Comparison of ENCODE assay signal across 24 mouse cellular contexts in the genomic region with DNA sequence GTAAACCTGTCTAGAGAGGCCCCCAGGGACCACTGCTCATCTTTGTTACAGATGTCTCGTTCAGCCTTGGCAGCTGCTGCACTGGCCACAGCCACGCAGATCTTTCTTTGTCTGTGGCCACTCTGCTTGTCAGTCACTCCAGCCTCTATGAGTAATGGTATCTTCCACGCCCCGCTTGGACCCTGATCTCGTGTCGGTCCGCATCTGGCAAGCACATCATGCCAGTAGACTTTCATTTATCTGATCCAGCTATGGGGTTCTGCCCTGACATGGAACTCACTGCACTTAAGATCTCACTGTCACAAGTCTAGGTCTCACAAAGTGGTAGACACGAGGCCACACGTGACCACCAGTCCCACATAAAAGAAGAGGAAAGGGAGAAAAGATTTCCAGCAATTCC.
DNase-seq lines count a peak whose midpoint lies in the region; ATAC-seq and TF ChIP-seq lines count a peak whose summit lies in the region.
"Had no signal": no experiment of that assay in that cellular context is flagged by ENCODE, and none has a peak within 500 bp of the region (broad histone marks: within the 10 kb centered on the region; RNA-seq: fewer than 3 reads in every experiment).

No protein-coding gene starts in this region.

- ATAC-seq in cerebellum, adult (ENCODE audit: insufficient number of reproducible peaks, low FRiP score, low TSS enrichment): 0 out of 2 replicates have a peak, but pooled peaks have one; percentile 26
- ATAC-seq in intestine, embryonic 14.5 days (replicated peaks; ENCODE audit: low FRiP score, low TSS enrichment, low read depth): no peak
- ATAC-seq in intestine, postnatal 0 days: peak; percentile 51
- ATAC-seq in midbrain, embryonic 16.5 days: no peak
- ATAC-seq: activated CD4-positive, CD25-positive, alpha-beta regulatory T cell, adult 4 months; forebrain, embryonic 14.5 days; forebrain, postnatal 0 days; hindbrain, embryonic 16.5 days had no signal

- no peaks in the 10 kb centered on the region for H3K36me3 ChIP-seq in intestine, embryonic 14.5 days (ENCODE audit: control insufficient read depth, insufficient read depth, low read length)
- no peaks in the 10 kb centered on the region for H3K36me3 ChIP-seq in intestine, postnatal 0 days (ENCODE audit: control insufficient read depth, insufficient read depth)
- H3K36me3 ChIP-seq in midbrain, embryonic 16.5 days (ENCODE audit: control insufficient read depth, insufficient read depth, low read length): no peaks in the 10 kb centered on the region
- H3K36me3 ChIP-seq: embryonic facial prominence, embryonic 12.5 days; embryonic facial prominence, embryonic 15.5 days; heart, embryonic 10.5 days; heart, embryonic 13.5 days; hindbrain, embryonic 13.5 days had no signal

- no peak for TF ChIP-seq CTCF in intestine, postnatal 0 days (IDR thresholded peaks at IDR 0.05; ENCODE audit: low read depth)

- no peak for DNase-seq in cerebellum, postnatal 36 days
- DNase-seq in intestine, embryonic 14.5 days (ENCODE audit: low spot score): peak; percentile 36
- no peak for DNase-seq in gastrocnemius, postnatal 14 days
- DNase-seq: adrenal gland, adult 8-10 months; adrenal gland, postnatal 25 days; cerebellum, adult 18-20 months; cerebellum, adult 9-10 months; cerebellum, postnatal 14 days; forebrain, postnatal 0 days; gastrocnemius, adult 2 months; gastrocnemius, postnatal 25 days; heart, adult 2 months; heart, postnatal 14 days had no signal

- no peak overlapping the region for H3K4me3 ChIP-seq in intestine, embryonic 14.5 days (ENCODE audit: low read depth, low read length)
- no peak overlapping the region for H3K4me3 ChIP-seq in intestine, postnatal 0 days (ENCODE audit: low read depth, low read length)
- no peak overlapping the region for H3K4me3 ChIP-seq in midbrain, embryonic 16.5 days (ENCODE audit: low read depth, low read length)
- H3K4me3 ChIP-seq: embryonic facial prominence, embryonic 12.5 days; embryonic facial prominence, embryonic 15.5 days; gastrocnemius, adult 2 months; heart, adult 2 months; heart, embryonic 10.5 days; heart, embryonic 13.5 days; hindbrain, embryonic 13.5 days had no signal

- no peaks in the 10 kb centered on the region for H3K9me3 ChIP-seq in intestine, embryonic 14.5 days (ENCODE audit: control insufficient read depth, low read length)
- H3K9me3 ChIP-seq in intestine, postnatal 0 days (ENCODE audit: control insufficient read depth): no peaks in the 10 kb centered on the region
- no peaks in the 10 kb centered on the region for H3K9me3 ChIP-seq in midbrain, embryonic 16.5 days (replicated peaks; ENCODE audit: control insufficient read depth, low read length, poor library complexity, severe bottlenecking)
- H3K9me3 ChIP-seq: embryonic facial prominence, embryonic 12.5 days; embryonic facial prominence, embryonic 15.5 days; heart, embryonic 10.5 days; heart, embryonic 13.5 days; hindbrain, embryonic 13.5 days had no signal

- WGBS in intestine, embryonic 14.5 days: 81% methylated on average over 9 of the region's 9 CpGs
- WGBS in intestine, postnatal 0 days: 53% methylated on average over 9 of the region's 9 CpGs
- WGBS in midbrain, embryonic 16.5 days: 85% methylated on average over 9 of the region's 9 CpGs

- H3K9ac ChIP-seq in intestine, embryonic 14.5 days (ENCODE audit: low read length): no peak overlapping the region
- H3K9ac ChIP-seq in intestine, postnatal 0 days (ENCODE audit: low read depth, low read length): no peak overlapping the region
- H3K9ac ChIP-seq in midbrain, embryonic 16.5 days (ENCODE audit: low read depth, low read length): no peak overlapping the region
- H3K9ac ChIP-seq: embryonic facial prominence, embryonic 12.5 days; embryonic facial prominence, embryonic 15.5 days; forebrain, postnatal 0 days; heart, embryonic 13.5 days; hindbrain, embryonic 13.5 days had no signal

- H3K4me2 ChIP-seq in intestine, embryonic 14.5 days (ENCODE audit: low read length): no peak overlapping the region
- H3K4me2 ChIP-seq in intestine, postnatal 0 days (replicated peaks; ENCODE audit: low read depth): no peak overlapping the region
- H3K4me2 ChIP-seq in midbrain, embryonic 16.5 days (ENCODE audit: low read length): no peak overlapping the region
- H3K4me2 ChIP-seq: embryonic facial prominence, embryonic 12.5 days; embryonic facial prominence, embryonic 15.5 days; heart, embryonic 13.5 days; hindbrain, embryonic 13.5 days had no signal

- no peak overlapping the region for H3K27ac ChIP-seq in intestine, embryonic 14.5 days (ENCODE audit: low read depth)
- H3K27ac ChIP-seq in intestine, postnatal 0 days (ENCODE audit: low read depth, low read length): peak overlapping the region; percentile 84
- H3K27ac ChIP-seq in midbrain, embryonic 16.5 days (ENCODE audit: low read length): no peak overlapping the region
- H3K27ac ChIP-seq: embryonic facial prominence, embryonic 12.5 days; embryonic facial prominence, embryonic 15.5 days; gastrocnemius, adult 2 months; heart, adult 2 months; heart, embryonic 10.5 days; heart, embryonic 13.5 days; hindbrain, embryonic 13.5 days had no signal

- H3K27me3 ChIP-seq in intestine, embryonic 14.5 days (replicated peaks; ENCODE audit: control insufficient read depth, insufficient read depth, low read length): no peaks in the 10 kb centered on the region
- H3K27me3 ChIP-seq in intestine, postnatal 0 days (replicated peaks; ENCODE audit: control insufficient read depth, insufficient read depth, low read length): no peaks in the 10 kb centered on the region
- H3K27me3 ChIP-seq in midbrain, embryonic 16.5 days (ENCODE audit: control insufficient read depth, insufficient read depth, low read depth, low read length): no peaks in the 10 kb centered on the region
- H3K27me3 ChIP-seq: embryonic facial prominence, embryonic 12.5 days; embryonic facial prominence, embryonic 15.5 days; heart, embryonic 13.5 days; hindbrain, embryonic 13.5 days had no signal

- intact Hi-C loops in gastrocnemius, postnatal 14 days (cut with DNase I; ENCODE audit: low total_unique reads): no loop called here

- peaks cover 1% of the 10 kb centered on the region; the same call in 1 of the 2 replicates for H3K4me1 ChIP-seq in intestine, embryonic 14.5 days (replicated peaks; ENCODE audit: control insufficient read depth, insufficient read depth, low read length)
- H3K4me1 ChIP-seq in intestine, postnatal 0 days (replicated peaks; ENCODE audit: control insufficient read depth, insufficient read depth, low read length): peaks cover 16% of the 10 kb centered on the region; the same call in 1 of the 2 replicates
- no peaks in the 10 kb centered on the region for H3K4me1 ChIP-seq in midbrain, embryonic 16.5 days (ENCODE audit: control insufficient read depth, insufficient read depth, low read length)
- H3K4me1 ChIP-seq: embryonic facial prominence, embryonic 12.5 days; embryonic facial prominence, embryonic 15.5 days had no signal

Comparison
In these comparisons a context has a peak if more than half of its experiments do, and no peak if none do; other contexts are left out.
1. ATAC-seq: peak in cerebellum, adult (single experiment) and intestine, postnatal 0 days (single experiment); none in intestine, embryonic 14.5 days (single experiment) and midbrain, embryonic 16.5 days (single experiment).